Mouse (Mus musculus): ENCODE measurements around the gene Atp6v0d1.
"Not testable (repeated sequence)": the region's sequence is repeated elsewhere in the genome, so short reads cannot be mapped to it uniquely, and the experiment has no call there.

The Atp6v0d1 gene

DNA sequence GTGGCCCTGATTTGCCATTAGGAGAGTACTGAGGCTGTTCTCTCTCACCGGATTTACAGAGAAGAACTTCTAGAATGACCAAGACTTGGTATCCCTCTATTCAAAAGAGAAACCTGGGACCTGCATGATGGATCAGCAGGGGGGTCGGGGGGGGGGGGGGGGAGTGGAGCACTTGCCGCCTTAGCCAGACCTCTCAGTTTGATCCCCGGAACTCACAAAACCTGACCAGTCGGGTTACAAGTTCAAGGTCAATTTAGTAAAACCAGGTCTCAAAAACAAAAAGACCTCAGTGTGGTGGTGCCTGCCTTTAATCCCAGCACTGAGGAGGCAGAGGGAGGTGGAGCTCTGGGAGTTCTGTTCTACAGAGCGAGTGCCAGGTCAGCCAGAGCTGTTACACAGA is 8.9 kb upstream of the Atp6v0d1 start:
- DNase-seq (ENCODE audit: low read depth, low spot score): no peak

DNA sequence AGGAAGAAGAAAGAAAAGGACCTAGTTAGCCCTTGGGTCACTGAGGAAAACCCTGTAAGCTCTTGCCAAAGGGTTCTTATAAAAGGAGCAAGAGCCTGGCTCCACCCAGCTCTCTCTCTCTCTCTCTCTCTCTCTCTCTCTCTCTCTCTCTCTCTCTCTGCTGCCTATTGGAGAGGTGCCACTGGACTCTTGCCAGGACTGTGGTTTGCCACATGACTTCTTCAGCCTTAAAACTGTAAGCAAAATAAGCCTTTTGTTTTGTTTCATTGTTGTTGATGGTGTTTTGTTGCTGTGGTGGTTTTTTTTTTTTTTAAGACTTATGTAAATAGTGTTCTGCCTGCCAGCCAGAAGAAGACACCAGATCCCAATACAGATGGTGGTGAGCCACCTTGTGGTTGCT is 7.6 kb upstream of the Atp6v0d1 start:
- no peak for DNase-seq (ENCODE audit: low read depth, low spot score)

DNA sequence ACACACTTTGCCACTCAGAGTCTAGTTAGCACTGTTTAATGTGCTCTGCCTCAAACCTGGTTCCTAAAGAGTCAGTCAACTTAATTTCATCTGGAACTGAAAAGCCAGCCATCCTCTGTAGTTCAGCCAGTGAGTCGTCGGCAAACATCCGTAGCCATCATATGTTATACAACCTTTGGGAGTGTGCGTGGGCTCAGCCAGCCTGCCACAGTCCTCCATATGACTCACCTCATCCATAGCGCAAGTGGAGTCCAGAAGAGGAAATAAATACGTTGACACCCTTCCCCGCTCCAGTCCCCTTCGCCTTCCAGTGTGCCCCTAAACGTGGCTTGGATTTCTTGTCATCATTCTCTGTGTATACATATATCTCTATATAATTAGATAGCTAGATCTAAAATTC is 6.0 kb upstream of the Atp6v0d1 start:
- DNase-seq (ENCODE audit: low read depth, low spot score): no peak

DNA sequence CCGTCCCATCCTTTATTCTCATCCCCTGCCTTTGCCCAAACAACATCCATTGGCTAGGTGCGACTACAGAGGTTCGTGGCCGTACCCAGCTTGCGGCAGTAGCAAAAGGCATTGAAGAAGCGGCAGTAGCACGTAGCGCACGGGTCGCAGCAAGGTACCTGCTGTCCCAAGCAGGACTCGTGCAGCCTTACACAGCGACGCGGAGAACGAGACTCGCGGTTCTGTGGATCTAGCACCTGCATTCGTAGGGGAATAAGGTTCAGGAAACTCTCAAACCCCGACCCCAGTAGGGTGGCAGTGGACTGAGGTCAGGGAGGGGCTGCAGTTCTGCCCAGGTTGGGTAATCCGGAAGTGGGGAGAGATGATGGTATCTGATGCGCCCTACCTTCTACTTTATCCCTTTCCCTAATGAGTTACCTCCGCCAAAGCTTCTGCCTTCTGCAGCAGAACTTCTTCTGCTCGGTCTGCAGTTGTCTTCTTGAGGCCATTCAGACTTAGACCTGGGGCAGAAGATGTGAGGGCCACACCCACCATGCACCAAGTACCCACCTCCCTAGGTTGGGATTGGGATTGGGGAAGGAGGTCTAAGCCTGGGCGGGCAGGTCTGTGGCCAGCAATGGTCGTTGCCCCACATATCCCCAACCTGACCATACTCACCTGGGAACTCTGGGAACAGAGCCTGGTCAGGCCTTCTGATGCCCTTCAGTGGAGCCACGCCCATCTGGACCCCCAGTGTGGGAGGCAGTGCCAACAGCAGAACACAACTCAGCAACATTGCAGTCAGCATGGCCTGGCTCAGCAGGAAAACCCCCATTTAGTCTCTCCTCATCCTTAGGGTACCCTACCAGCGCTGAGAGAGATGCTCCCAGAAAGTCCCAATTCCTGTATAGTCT is 1.1 kb upstream of the Atp6v0d1 start:
- DNase-seq (ENCODE audit: low read depth, low spot score): no peak

DNA sequence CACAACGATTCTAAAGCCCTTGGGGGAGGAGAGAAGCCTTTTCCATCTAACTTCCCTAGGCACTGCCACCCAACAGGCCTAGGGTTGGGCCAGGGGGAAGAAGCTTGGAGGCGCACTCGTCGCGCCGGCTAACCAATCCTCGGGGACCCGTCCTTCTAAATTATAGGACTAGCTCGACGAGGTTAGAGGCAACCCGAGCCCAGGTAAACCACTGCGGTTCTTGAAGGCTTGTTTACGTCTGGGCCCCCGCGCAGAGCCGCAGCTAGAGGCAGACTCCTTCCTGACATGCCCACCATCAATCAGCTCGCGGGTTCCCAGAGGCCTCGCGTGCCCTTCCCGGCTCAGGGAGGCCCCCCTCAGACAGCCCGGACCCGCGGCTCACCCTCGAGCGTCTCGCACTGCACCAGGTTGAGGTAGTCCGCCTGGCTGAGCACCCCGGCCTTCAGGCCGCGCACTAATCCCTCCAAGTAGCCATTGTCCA is 406 bp downstream of the Atp6v0d1 start:
- no peak for DNase-seq (ENCODE audit: low read depth, low spot score)

DNA sequence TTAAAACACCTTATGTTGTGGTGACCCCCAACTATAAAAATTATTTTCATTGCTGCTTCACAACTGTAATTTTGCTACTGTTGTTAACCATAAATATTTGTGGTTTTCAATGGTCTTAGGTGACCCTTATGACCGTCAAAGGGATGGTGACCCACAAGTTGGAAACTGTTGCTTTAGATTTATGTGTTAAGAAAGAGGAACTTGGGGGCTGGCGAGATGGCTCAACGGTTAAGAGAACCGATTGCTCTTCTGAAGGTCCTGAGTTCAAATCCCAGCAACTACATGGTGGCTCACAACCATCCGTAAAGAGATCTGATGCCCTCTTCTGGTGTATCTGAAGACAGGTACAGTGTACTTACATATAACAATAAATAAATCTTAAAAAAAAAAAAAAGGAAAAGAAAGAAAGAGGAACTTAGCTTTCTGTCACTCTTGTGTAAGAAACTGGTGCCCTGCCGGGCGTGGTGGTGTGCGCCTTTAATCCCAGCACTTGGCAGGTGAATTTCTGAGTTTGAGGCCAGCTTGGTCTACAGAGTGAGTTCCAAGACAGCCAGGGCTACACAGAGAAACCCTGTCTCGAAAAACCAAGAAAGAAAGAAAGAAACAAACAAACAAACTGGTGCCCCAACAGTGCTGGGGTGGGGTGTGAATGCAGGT is 1.1 kb downstream of the Atp6v0d1 start:
- not testable (repeated sequence) for DNase-seq (ENCODE audit: low read depth, low spot score)

DNA sequence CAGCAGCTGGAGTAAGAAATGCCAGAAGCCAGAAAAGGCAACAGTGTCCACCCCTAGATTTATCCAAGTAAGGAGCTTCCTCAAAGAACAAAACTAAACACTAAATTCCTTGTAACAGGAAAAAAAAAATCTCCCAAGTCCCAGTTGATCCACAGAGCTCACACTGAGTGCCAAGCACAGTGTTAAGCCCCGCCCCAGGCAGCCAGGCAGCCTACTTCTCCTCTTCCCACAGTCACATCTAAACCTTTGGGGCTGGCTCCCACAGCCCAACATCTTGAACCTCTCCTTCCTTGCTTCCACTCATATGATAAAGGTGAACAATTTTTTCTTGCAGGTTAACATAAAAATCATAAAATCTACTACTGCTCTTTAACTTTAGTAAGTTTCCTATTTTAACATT is 2.0 kb downstream of the Atp6v0d1 start:
- no peak for DNase-seq (ENCODE audit: low read depth, low spot score)

DNA sequence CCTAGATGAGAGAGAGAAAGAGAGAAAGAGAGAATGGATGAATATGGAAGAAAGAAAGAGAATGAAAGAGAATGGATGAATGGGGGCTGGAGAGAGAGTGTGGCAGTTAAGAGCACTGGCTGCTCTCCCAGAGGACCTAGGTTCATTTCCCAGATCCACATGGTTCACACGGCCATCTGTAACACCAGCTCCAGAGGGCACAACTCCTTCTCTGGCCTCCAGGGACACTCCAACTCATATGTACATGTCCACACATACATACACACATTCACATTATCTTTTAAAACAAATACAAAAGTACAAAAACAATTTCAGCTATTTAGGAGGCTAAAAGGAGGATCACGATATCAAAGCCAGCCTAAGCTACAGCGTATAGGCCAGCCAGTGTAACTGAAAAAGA is 3.0 kb downstream of the Atp6v0d1 start:
- DNase-seq (ENCODE audit: low read depth, low spot score): no peak

DNA sequence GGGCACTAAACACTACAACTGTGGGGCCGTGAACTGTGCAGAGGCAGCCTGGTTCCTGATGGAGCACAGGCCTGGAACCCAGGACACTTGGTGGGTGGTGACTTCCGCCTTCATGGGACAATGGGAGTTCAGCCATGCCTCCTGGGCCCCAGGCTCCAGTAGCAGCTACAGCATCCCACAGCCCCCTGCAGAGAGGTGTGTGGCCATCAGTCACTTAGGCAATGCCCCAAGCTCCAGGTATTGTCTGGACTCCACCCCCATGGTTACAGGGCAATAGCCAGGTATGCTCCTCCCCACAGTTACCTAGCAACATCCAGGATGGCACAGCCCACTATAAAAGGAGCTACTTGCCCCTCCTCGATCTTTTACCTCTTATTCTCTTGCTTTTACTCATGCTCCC is 10.6 kb downstream of the Atp6v0d1 start:
- no peak for DNase-seq (ENCODE audit: low read depth, low spot score)

DNA sequence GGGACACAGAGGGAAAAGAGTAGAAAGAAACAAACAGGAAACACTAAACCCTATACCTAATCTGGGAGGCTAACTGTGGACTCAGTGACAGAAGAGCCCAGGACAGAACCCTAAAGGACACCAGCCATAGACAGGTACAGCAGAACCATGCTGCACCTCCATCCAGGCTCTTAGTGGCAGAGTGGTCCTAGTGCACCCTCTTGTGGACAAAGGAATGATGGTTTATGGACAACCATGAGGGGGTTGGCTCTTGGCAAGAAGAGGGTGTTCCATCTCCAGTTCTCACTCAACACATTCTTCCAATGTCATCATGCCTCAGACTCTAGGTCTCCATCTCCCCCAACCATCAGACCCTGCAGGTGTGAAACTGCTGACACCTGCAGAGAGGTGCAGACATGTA is 11.8 kb downstream of the Atp6v0d1 start:
- DNase-seq (ENCODE audit: low read depth, low spot score): no peak

DNA sequence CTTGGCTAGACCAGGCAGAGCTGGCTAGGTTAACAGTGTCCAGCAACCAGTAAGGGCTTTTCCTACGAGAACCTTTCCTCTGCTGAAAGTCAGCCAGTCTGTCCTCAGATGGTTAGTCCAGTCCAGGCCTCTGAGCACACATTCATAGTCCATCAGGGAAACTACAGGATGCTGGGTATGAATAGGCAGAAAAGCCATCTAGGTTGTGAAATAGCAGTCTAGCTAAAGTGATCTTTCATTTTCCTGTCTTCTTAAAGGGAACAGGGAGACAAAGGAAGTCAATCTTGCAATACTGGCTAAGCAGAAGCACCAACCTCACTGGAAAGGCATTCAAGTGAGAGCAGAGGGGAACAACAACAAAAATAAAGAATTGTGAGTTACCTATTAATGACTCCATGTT is 13.0 kb downstream of the Atp6v0d1 start:
- no peak for DNase-seq (ENCODE audit: low read depth, low spot score)

DNA sequence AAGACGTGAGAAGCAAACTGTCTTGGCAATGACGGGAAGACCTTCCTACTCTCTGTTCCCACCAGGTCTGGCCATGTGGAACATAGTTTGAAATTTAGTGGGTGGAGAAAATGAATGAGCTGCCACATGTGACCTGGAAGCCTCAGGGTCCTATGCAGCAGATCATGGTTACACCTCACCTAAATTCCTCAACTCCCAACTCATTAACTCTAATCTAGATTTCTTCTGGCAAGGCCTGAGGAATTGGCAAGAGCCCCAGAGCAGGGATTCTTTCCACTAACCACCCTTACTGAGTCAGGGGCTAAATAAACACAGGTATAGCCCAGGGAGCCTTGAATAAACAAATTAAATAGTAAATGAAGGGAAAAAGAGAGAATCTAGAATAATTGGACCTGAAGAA is 13.8 kb downstream of the Atp6v0d1 start:
- no peak for DNase-seq (ENCODE audit: low read depth, low spot score)

DNA sequence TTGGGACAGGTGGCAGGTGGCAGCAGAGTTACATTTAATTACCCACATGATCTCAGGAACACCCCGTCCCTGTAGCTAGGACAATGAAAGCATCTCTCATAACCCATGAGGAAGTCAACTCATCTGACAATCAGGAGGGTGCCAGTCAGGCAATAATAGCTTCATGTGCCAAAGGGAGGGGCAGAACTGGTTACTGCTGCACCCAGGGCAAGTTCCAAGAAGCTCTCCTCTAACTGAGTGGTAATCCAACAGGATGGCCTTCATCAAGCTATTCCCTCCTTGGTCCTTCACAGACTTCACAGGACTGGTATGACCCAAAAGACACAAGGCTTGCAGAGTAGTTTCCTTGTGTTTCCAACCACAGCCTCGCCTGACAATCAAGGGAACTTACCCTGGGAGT is 15.8 kb downstream of the Atp6v0d1 start:
- no peak for DNase-seq (ENCODE audit: low read depth, low spot score)

DNA sequence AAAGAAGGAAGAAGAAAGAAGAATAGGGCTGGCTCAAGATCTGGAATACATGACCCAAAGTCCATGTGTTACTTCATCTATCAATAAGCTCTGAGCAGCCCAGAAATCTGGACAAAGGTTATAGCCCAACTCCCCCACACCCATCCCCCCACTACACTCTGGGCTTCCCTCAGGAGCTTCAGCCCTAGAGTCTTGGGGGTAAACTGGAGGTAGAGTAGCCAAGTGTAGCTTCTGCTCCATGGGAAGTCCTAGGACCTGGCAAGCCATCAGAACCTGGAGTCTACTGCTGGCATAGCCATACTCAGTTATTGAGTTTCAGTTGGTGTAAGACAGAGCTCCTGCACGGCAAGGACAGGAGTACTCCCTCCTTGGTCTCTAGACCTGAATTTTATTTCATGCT is 16.3 kb downstream of the Atp6v0d1 start:
- no peak for DNase-seq (ENCODE audit: low read depth, low spot score)

DNA sequence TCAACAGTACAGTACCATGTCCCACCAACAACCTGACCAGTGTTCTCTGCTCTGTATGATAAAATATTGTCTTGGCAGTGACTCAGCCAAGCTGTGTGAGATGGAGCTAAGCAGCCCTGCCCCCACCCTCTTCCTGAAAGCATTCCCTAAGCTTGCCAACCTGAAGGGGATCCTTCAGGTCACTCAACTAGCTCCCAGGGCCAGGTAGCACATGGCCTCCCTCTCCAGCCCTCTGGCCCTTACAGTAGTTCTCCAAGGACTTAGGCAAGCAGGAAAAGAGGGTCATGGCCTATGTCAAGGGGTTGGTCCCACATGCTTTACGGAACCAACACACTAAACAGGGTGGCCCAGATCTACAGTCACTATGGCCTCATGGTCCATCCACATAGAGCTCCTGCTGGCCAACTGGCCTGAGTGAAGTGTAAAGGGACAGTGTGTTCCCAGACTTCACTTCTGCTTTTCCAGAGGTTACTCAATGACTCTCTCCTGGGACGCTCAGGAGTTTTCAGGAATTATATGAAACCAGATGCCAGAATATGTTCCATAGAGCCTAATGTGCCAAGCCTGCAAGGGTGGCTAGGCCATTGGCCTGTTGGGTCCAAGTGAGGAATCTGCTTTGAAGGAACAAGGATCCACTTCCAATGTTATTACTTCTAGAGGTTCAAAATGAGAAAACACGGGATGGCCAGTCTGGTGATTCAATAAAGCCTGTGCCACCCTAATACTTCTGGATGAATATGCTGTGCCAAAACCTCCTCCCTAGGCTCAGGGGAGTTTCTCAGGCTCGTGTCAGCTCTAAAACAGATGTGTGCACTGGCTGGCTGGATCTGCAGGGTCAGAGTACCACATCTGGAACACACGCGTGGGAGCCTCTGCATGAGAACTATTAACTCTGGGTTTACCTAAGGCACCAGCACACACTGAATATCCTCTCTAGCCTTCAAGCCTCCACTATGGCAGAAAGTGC is 19.2 kb downstream of the Atp6v0d1 start:
- DNase-seq (ENCODE audit: low read depth, low spot score): no peak

DNA sequence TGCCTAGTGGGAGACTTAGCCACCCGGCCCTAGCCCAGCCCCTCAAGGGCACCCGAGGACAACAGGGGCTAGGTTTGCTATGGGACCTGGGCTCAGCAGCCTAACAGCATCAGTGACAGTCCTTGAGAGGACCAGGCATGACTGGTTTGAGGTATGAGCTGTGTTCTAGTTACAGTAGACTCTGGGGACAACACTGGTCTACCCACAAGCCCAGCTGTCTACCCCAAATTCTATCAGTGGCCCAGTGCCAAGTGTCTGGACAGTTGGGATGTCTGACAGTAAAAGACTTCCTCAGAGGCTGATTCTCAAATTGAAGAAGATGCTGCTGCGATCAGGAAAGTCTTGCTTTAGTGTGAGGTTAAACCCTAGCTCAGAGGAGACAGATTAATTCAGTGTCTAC is 20.6 kb downstream of the Atp6v0d1 start:
- DNase-seq (ENCODE audit: low read depth, low spot score): no peak

DNA sequence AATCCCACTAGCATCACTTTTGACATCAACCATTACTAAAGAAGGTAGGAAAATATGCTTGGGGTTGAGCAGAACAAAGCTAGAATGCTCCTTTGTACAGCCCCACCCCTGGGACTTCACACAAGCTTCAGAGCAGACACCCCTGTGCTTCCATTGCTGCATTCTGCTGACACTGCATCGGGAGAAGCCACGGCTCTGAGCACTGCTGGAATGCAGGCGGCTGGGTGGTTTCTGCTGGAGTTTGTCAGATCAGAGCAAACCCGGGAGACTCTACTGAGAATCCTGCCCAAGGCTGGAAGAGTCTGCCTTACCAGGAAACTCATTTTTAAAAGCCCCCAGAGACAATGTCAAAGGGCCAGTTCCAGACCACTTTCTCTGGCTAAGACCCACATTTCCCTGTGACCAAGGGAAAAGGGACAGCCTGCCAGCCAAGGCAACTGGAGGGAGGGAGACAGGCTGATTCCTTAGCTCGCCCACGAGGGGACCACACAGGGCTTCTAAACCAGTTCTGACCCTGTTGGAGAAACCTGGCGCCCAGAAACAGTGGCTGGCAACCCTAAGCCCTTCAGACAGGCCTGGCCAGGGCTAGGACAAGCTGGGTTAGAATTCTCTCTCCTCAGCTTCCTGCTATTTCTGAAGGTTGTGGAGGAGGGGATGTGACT is 21.2 kb downstream of the Atp6v0d1 start:
- DNase-seq (ENCODE audit: low read depth, low spot score): no peak

DNA sequence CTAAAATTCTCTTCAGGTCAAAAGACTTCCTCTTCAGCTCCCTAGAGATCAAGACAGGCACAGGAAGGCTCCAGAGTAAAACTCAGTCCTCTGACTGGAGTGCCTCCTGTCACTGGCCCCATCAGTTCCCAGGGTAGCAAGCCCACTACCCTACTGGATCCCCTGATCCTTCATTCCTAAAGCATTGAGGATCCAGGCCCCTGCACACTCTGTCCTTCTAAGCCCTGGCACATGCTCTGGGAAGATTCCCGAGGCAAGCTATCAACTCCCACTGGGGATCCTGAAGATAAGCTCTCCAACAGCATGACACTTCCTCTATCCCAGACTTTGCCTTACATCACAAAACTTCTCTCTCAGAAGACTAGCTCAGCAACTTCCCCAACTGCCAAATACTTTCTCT is 22.1 kb downstream of the Atp6v0d1 start:
- DNase-seq (ENCODE audit: low read depth, low spot score): no peak

DNA sequence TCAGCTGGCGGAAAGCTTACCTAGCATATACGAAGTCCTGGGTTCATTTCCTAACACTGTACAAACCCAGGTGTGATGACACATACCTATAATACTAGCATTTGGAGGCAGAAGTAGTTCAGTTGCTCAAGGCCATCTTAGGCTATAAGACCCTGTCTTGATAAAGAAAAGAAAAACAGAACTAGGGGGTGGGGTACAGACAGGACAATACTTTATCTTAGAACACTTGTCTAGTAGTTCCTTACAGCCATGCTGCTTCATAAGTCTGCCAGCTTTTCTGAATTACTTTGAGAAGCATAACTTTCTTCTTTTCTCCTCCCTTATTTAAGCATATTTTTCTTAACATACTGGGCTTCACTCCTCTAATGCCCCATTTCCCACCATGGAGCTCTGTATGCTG is 23.0 kb downstream of the Atp6v0d1 start:
- DNase-seq (ENCODE audit: low read depth, low spot score): no peak

DNA sequence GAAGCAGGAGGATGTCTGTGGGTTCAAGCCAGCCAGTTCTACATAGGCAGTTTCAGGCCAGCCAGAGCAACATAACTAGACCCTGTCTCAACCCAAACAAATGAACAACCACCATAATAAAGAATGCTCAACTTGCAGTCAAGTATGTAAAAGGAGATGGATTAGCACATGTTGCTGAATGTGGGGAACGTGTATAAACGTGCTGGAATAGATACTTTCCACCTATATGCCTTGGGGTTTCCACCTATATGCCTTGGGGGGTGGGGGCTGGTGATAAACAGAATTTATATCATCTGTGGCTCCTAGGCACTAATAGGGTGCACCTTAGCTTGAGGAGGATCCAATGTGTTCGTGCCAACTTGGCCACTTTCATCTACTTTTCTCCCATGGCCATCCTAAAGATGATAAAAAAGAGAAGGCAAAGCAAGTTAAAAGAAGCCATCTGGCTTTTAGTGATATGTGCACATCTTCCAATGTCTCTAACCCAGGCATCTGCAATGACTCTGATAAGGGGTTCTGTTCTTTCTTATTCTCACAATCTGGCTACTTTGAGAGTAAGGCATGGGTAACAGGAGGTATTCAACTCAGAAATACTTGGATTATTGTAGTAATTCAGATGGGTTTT is 23.7 kb downstream of the Atp6v0d1 start:
- no peak for DNase-seq (ENCODE audit: low read depth, low spot score)

DNA sequence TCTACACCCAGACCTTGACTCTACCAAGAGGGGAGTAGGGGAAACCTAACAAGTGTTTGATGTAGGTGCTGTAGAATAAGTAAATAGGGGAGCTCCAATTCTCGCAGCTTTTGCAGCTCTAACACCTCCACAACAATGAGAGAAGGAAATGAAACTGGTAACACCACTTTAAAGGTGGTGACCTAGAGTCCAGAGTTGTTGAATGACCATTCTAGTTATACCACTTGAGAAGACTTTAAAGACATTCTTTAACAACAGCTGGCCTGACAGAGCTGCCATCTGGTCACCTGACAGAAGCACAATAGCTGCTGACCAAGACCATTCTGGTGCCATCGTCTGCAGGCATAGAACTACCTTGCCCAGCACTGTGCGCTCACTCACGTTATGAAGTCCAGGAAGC is 26.9 kb downstream of the Atp6v0d1 start:
- DNase-seq (ENCODE audit: low read depth, low spot score): no peak

All from retina, adult 2 months (tissue).